Mouse (Mus musculus) left cerebral cortex, postnatal 36 days (tissue): ENCODE measurements around the gene Gm45062. TPM values are rescaled to one million over a fixed set of nuclear protein-coding genes. Genes with fewer than 3 reads are reported as not detected.

Source experiments
- DNase-seq, 2 experiments: peaks; one replicate each; pipeline ENCODE4 v3.0.0; 2021 to 2022; ENCODE audit warnings: low spot score in 2 of 2, mixed read lengths in 1 of 2
- intact Hi-C: fragments of 180-260 bp; cut with DNase I; formaldehyde crosslinking; loops from one replicate; pipeline ENCODE4 v1.15.1; 2025
- total RNA-seq, 2 experiments: library from RNA; stranded (reverse); gene quantifications; 2 replicates each; pipeline ENCODE4 v1.2.3; 2021

The Gm45062 gene
- total RNA-seq, 2 experiments from 2014 or later = 4.9 to 10.7 TPM

DNA sequence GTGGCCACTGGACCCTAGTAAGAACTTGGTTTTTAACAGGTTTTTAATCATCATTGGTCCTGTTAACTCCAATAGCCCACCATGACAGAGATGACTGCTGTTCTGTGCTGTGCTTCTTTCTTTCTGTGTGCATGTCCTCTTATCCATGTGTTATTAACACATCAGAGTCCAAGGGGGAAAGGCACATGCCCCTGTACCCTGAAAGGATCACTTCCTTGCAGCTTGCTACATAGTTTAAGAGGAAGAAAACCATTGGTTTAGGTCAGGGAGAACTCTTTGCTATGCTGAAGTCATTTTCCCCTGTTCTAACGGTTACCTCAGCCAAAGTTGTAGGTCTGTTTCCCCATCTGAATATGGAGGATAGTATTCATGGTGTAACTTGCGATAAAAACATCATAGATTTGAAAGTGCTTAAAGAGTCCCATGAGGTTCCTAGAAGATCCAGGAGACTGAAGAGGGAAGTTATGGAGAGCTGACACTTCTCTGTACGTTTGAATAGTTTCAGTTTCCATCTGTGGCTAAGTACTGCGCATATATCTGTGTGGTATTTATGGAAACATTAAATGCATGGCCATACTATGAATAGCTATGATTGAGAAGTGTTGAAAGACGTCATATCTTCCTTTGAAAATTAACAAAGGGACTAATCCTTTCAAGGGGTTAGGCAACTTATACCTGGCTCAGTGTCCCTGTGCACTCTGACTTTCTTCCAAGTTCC lies 236.0 kb downstream of the Gm45062 start:
- no peak for DNase-seq
- intact Hi-C loops = no loop called here

DNA sequence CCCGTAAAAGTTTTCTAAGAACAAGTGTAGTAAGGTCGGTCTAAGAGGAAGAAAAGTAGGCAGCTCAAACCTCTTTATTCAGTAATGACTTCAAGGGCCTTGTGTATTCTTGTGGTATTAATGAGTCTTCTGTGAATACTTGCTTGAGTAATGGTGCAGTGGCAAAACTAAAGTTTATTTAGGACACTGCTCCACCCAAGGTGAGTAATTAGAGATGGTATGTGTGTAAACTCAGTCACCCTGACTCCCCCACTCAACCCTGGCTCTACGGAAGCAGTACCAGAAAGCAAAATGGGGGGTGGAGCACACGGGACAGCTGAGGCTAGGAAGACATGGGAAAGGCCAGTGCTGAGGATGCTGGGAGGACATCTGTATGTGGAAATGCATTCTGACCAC lies 236.6 kb downstream of the Gm45062 start:
- DNase-seq = no peak
- intact Hi-C loops = no loop called here

DNA sequence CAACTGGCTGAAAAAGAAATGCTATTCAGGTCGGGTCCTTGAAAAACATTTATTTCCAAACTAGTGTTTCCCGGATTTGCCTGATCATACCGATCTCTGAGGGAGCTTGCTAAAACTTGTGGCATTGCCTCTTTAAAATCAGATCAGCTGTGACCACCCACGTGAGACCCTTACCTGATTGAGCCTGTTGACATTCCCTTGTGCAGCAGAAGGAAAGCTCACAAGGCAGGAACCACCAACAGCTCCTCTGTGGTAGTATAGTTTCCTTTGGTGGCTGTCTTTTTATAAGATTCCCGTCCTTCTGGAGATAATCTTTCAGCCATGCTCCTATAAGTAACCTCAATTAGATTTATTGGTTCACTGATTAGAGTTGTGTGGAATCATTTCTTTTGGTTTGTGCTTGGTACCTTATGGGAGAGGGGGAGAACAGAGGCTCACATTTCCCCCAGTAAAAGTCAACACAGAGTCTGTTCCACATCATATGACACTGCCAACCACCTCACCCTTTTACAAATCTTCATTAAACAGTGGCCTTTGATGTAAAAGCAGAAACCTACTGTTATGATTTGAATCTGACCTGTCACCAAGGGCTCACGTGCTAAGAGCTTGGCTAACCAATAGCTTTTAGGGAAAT lies 238.1 kb downstream of the Gm45062 start:
- intact Hi-C loops = no loop called here
- DNase-seq = no peak

GRCm38 (mm10) chr6:8497868-8498257 lies 238.6 kb downstream of the Gm45062 start:
- intact Hi-C loops = no loop called here
- no peak for DNase-seq

GRCm38 (mm10) chr6:8498961-8499360 lies 239.7 kb downstream of the Gm45062 start:
- no peak for DNase-seq
- intact Hi-C loops = no loop called here

DNA sequence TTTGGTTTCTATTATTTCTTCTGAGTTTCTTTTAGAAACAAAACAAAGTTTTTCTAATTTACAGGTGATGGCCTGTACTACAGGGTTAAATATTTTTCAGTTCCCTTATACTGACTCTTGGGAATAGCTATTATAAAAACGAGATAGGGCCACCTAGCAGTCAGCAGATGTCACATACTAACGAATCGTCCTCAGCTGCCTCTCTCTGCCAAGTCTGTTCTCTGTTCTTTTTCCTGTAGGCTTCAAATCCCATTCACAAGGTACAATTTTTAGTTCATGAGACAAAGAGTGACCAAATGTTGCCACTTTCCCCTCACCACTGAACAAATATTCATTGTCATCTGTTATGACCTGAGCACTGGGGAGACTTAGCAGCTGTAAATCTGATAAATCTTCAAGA lies 244.7 kb downstream of the Gm45062 start:
- intact Hi-C loops = no loop called here
- DNase-seq = no peak

- intact Hi-C loops = no loop called here
- DNase-seq = no peak
These were observed 245.4 kb downstream of the Gm45062 start for GRCm38 (mm10) chr6:8504521-8505228.

DNA sequence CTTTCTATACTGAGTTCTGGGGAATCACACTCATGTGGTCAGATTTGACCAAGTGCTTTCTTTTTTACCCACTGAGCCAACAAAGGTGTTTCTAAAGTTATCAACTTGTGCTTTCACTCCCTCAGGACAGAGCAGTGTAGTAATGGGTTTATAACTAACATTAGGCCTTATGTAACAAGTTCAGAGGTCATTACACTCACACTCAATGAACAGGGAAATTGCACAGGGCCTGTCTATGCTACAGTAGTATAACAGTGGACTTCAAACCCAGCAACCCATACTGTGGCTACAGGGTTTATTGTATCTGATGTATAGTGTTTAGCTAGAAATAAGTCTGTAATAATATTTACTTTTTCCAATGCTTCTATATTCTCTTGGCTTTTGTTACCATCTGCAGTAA lies 247.4 kb downstream of the Gm45062 start:
- intact Hi-C loops = no loop called here
- DNase-seq = no peak

DNA sequence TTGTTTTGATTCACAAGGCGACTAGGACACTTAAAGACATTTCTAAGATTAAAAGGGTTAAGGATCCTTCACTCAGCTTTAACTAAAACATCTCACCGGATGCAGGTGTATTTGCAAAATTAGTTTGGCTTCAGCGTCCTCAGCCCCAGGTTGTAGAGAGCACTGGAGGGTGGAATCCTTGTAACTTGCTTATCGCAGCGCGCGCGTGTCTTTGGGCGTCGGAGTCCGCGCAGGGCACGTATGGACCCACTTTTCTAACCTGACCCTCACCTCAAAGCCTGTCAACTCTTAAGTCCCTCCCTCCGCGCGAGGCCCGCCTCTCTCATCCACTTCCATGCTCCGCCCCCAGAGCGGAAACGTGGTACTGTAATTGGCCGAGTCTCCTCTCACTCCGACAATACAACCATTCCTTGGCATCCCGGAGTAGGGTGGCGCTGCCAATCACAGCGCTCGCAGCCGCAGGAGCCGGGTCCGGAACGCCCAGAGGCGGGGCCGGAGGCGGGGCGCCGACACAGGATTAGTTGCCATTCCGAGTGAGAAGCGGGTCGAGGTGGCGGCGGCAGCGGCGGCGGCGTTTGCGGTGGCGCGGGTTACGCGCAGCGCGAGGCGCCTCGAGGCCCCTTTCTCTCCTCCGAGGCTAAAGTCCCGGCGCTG lies 249.8 kb downstream of the Gm45062 start:
- DNase-seq = peak; percentile 99
- intact Hi-C loops = no loop called here

- peak in 1 of 2 experiments; percentile 83 for DNase-seq
- intact Hi-C loops = no loop called here
These were observed 250.3 kb downstream of the Gm45062 start, which contains the start of gene Glcci1 for GRCm38 (mm10) chr6:8509551-8509950. Gene Glcci1 (plus strand): TSS chr6:8509600.

- intact Hi-C loops = loop anchor here (5.0 kb wide), 2 partner anchors 227 to 233 kb away; no protein-coding TSS in a partner anchor
- DNase-seq = peak; percentile 27 to 42
These were observed 251.0 kb downstream of the Gm45062 start for GRCm38 (mm10) chr6:8509961-8510863.

DNA sequence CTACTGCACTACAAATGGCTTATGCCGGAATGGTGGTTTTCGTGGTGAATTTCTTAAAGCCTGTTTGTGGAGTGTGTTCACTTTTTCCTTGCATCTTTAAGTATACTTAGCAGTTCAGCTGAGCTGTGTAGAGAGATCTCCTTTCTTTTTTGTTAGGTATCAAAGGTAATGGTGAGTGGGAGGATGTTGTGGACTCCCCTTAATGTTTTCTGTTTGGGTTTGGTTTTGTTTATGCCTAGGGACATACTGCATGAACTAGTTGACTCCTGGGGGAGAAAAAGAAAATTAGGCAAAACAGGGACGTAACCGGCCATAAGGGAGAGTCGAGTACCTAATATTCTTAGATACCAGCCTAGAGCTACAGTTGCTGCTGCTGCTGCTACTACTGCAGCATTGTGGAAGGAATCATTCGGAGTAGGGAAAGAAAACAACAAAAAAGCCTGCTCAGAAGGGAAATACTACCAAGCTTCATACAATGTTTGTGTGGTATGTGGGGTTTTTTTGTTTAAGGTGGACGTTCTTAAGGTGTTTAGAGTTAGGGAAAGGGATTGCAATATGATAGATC lies 251.7 kb downstream of the Gm45062 start:
- intact Hi-C loops = loop anchor here (5.0 kb wide), 2 partner anchors 226 to 234 kb away; no protein-coding TSS in a partner anchor
- DNase-seq = no peak

DNA sequence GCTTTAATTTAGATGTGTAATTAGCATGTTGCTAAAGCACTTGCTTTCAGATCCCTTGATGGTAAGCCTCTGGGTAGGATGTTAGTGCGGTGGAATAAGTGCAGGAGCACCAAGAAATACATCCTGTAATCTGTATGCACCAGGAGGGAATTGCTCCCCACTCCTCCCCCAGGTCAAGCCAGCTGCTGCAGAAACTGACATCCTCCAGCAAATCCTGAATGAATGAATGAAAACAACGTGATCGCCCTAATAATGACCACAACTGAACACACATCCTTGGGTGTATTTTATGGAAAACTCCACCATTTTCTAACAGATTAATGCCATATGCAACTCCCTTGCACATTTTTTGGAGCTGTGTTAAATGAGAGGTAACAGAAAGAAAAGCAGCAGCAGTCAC lies 252.2 kb downstream of the Gm45062 start:
- no peak for DNase-seq

DNA sequence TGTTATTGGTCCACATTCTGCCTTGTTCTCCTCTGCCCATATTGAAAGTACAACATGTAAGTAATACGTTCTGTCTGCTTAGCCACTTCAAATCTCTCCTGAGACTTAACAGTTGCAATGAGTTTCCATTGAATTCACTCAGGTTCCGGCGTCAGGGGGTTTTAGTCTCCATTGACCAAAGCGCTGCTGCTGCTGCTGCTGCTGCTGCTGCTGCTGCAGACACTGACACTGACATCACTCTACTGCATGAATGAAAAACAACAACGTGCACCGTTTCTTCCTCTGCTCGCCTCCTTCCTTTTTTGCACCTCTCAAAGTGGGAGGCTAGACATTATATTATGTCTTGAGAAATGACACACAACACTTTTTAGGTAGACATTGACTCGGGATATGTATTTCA lies 253.2 kb downstream of the Gm45062 start:
- DNase-seq = peak in 1 of 2 experiments; percentile 13
- intact Hi-C loops = loop anchor here (5.0 kb wide), 2 partner anchors 225 to 235 kb away; no protein-coding TSS in a partner anchor

More for the DNA sequence above, 252.2 kb downstream of the Gm45062 start:
- intact Hi-C loops = loop anchor here (5.0 kb wide), 2 partner anchors 226 to 234 kb away; no protein-coding TSS in a partner anchor

DNA sequence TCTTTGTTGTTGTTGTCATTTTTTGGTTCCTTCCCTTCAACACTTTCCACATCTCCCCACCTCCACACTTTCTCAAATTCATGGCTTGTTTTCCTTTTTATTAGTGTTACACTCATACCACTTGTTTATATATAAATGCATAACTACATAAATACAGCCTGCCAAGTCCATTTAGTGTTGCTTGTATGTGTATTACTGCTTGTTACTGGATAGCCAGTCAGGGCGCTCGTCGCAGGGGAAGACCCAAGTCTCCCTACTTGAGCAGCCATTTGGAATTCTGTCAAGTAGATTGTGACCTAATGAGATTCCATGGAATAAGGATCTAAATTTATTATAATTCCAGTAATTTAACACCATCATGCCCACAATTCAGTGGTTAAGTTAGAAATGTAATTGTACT lies 260.4 kb downstream of the Gm45062 start:
- no peak for DNase-seq
- intact Hi-C loops = no loop called here

- DNase-seq = no peak
- intact Hi-C loops = no loop called here
These were observed 262.0 kb downstream of the Gm45062 start for GRCm38 (mm10) chr6:8521231-8521630.

DNA sequence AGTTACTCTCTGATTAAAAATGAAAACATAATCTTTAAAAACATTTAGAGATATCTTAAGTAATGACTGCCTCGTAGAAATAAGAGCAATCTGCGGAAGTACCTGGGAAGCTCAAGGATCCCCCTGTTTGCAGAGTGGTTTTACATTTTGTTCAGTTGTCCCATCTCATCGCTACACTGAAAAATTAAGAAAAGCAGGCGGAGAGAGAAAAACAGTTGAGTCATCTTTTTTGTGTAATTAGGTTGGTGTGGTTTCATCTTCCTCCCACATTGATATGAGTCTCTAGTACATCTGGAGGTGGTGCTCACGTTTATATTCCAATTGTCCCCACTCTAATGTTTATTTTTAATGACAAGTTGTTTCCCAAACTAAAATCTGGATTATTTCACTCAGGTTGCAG lies 265.5 kb downstream of the Gm45062 start:
- intact Hi-C loops = no loop called here
- DNase-seq = no peak

GRCm38 (mm10) chr6:8531104-8531894 lies 272.0 kb downstream of the Gm45062 start:
- DNase-seq = no peak
- intact Hi-C loops = no loop called here
